Mouse (Mus musculus): ENCODE data around the gene Hprt. TPM values are rescaled to one million over a fixed set of nuclear protein-coding genes. Genes with fewer than 3 reads are reported as not detected.

The Hprt gene
- polyA plus RNA-seq (2012; rRNA removed), result 8.7 and 19.7 TPM in 2 replicates

GRCm38 (mm10) chrX:52987905-52988783 is at the start of gene Hprt:
Gene Hprt (plus strand): TSS chrX:52988137.
- no peak for TF ChIP-seq CTCF (IDR thresholded peaks at IDR 0.05; ENCODE audit: insufficient read depth, low read length)
- peak; percentile 89; the same call in 1 of the 2 replicates for TF ChIP-seq POLR2A (IDR thresholded peaks at IDR 0.05; ENCODE audit: borderline replicate concordance, extremely low read depth, low read depth, low read length)
- peak; percentile 82 for DNase-seq

DNA sequence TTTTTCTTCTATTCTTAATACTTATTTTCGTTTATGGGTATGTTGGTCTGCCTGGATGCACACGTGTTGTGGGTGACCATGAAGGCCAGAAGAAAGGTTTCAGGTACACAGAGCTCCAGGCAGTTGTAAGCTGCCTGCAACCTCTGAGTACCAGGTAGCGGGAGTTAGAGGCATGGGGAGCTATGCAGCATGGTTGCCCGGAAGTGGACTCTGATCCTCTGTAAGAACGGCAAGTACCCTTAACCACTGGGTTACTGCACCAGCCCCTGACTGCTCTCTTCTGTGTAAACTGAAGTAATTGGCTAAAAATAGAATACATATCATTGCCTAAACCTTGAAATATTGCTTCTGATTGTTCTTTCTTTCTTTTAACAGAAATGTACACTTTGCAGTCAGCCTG is 42.4 kb upstream of the Hprt start:
- WGBS, result 84% methylated on average over 5 of the region's 5 CpGs
- Histone ChIP-seq H3K4me1 (ENCODE audit: control insufficient read depth, insufficient read depth, low read length) (no peaks in the 10 kb centered on the region), H3K4me3 (replicated peaks; ENCODE audit: extremely low read depth, low read depth, low read length) (no peak overlapping the region)
- TF ChIP-seq POLR2A (IDR thresholded peaks at IDR 0.05; ENCODE audit: borderline replicate concordance, extremely low read depth, low read depth, low read length), result no peak
- TF ChIP-seq CTCF (IDR thresholded peaks at IDR 0.05; ENCODE audit: insufficient read depth, low read length), result no peak
- DNase-seq, result no peak

More at GRCm38 (mm10) chrX:52987905-52988783, at the start of gene Hprt:
- Histone ChIP-seq H3K4me3 (replicated peaks; ENCODE audit: extremely low read depth, low read depth, low read length) (peak within 1 kb of the TSS; percentile 87), H3K4me1 (ENCODE audit: control insufficient read depth, insufficient read depth, low read length) (peaks cover 3% of the 10 kb centered on the region)
- 20% methylated on average over 72 of the region's 72 CpGs for WGBS

DNA sequence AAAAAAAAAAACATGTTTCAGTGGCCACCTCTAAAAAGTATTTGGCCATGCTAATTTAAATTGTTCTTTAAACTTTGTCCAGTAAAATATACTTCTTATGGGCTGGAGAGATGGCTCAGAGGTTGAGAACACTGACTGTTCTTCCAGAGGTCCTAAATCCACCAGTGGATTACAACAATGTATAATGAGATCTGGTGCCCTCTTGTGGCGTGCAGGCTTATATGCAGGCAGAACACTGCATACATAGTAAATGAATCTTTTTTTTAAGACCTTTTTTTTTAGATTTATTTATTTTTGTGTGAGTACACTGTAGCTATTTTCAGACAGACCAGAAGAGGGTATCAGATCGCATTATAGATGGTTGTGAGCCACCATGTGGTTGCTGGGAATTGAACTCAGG is 38.2 kb upstream of the Hprt start:
- TF ChIP-seq CTCF (IDR thresholded peaks at IDR 0.05; ENCODE audit: insufficient read depth, low read length) (0 out of 2 replicates have a peak, but pooled peaks have one; percentile 7), POLR2A (IDR thresholded peaks at IDR 0.05; ENCODE audit: borderline replicate concordance, extremely low read depth, low read depth, low read length) (no peak)
- DNase-seq, result peak; percentile 6
- no peak overlapping the region for H3K4me3 ChIP-seq (replicated peaks; ENCODE audit: extremely low read depth, low read depth, low read length)
- 46% methylated on average over 2 of the region's 2 CpGs for WGBS
- no peaks in the 10 kb centered on the region for H3K4me1 ChIP-seq (ENCODE audit: control insufficient read depth, insufficient read depth, low read length)

- H3K4me3 ChIP-seq (replicated peaks; ENCODE audit: extremely low read depth, low read depth, low read length), result no peak overlapping the region
- 71% methylated on average over 4 of the region's 4 CpGs for WGBS
- TF ChIP-seq CTCF (IDR thresholded peaks at IDR 0.05; ENCODE audit: insufficient read depth, low read length), result no peak
- no peak for TF ChIP-seq POLR2A (IDR thresholded peaks at IDR 0.05; ENCODE audit: borderline replicate concordance, extremely low read depth, low read depth, low read length)
- H3K4me1 ChIP-seq (ENCODE audit: control insufficient read depth, insufficient read depth, low read length), result no peaks in the 10 kb centered on the region
- DNase-seq, result no peak
Measured at GRCm38 (mm10) chrX:52956942-52957341, 31.0 kb upstream of the Hprt start.

DNA sequence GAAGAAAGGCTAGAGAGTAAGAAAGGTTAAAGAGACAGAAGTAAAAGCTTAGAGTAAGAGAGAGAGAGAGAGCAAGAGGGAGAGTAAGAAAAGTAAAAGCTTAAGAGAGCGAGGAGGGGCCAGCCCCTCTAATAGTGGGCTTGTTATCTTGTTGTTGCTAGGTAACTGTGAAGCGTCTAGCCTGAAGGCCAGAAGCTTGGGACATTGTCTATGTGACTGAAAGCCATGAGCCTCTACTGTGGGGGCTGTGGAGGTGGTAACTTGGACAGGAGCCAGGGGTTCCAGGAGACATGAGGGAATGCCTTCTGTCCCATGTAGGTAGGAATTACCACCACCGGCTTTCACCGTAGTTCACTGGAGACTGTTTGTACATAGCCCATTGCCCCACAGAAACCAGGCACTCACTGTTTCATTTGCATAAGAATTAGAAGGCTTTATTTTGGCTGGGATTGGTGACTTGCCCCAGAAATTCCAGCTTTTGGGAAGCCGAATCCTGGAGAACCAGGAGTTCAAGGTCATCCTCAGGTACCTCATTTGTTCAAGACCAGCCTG is 26.3 kb upstream of the Hprt start:
- DNase-seq, result no peak
- H3K4me1 ChIP-seq (ENCODE audit: control insufficient read depth, insufficient read depth, low read length), result no peaks in the 10 kb centered on the region
- no peak overlapping the region for H3K4me3 ChIP-seq (replicated peaks; ENCODE audit: extremely low read depth, low read depth, low read length)
- 78% methylated on average over 5 of the region's 5 CpGs for WGBS
- TF ChIP-seq CTCF (IDR thresholded peaks at IDR 0.05; ENCODE audit: insufficient read depth, low read length) (no peak), POLR2A (IDR thresholded peaks at IDR 0.05; ENCODE audit: borderline replicate concordance, extremely low read depth, low read depth, low read length) (no peak)

- TF ChIP-seq POLR2A (IDR thresholded peaks at IDR 0.05; ENCODE audit: borderline replicate concordance, extremely low read depth, low read depth, low read length) (no peak), CTCF (IDR thresholded peaks at IDR 0.05; ENCODE audit: insufficient read depth, low read length) (no peak)
- 79% methylated on average over 2 of the region's 2 CpGs for WGBS
- H3K4me1 ChIP-seq (ENCODE audit: control insufficient read depth, insufficient read depth, low read length), result no peaks in the 10 kb centered on the region
- no peak for DNase-seq
- H3K4me3 ChIP-seq (replicated peaks; ENCODE audit: extremely low read depth, low read depth, low read length), result no peak overlapping the region
Measured at GRCm38 (mm10) chrX:52965149-52965548, 22.8 kb upstream of the Hprt start.

GRCm38 (mm10) chrX:52971211-52972006 is 16.5 kb upstream of the Hprt start:
- DNase-seq, result peak; percentile 9
- Histone ChIP-seq H3K4me1 (ENCODE audit: control insufficient read depth, insufficient read depth, low read length) (no peaks in the 10 kb centered on the region), H3K4me3 (replicated peaks; ENCODE audit: extremely low read depth, low read depth, low read length) (no peak overlapping the region)
- no peak for TF ChIP-seq CTCF (IDR thresholded peaks at IDR 0.05; ENCODE audit: insufficient read depth, low read length)
- no peak for TF ChIP-seq POLR2A (IDR thresholded peaks at IDR 0.05; ENCODE audit: borderline replicate concordance, extremely low read depth, low read depth, low read length)
- WGBS, result 23% methylated on average over 3 of the region's 3 CpGs

DNA sequence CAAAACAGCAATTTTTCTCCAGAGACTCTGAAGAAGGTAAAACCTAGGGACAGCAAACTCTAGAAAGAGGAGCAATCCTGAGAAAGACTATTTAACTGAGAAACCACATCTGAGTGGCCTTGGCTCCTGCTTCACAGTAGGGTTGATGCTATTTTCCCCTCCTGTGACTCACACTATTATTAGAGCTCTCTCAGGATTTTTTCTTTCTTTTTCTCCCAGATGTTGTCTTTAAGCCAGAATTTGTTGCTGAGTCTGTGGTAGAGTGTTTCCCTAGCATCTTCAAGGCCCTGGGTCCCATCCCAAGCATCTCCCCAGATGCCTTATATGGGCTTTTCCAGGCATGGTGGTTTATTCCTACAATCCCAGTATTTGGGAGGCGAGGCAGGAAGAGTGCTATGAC is 15.8 kb upstream of the Hprt start:
- no peaks in the 10 kb centered on the region for H3K4me1 ChIP-seq (ENCODE audit: control insufficient read depth, insufficient read depth, low read length)
- WGBS, result 56% methylated on average over 1 of the region's 1 CpGs
- TF ChIP-seq CTCF (IDR thresholded peaks at IDR 0.05; ENCODE audit: insufficient read depth, low read length) (no peak), POLR2A (IDR thresholded peaks at IDR 0.05; ENCODE audit: borderline replicate concordance, extremely low read depth, low read depth, low read length) (no peak)
- H3K4me3 ChIP-seq (replicated peaks; ENCODE audit: extremely low read depth, low read depth, low read length), result no peak overlapping the region
- no peak for DNase-seq

- Histone ChIP-seq H3K4me1 (ENCODE audit: control insufficient read depth, insufficient read depth, low read length) (no peaks in the 10 kb centered on the region), H3K4me3 (replicated peaks; ENCODE audit: extremely low read depth, low read depth, low read length) (no peak overlapping the region)
- no peak for DNase-seq
- TF ChIP-seq CTCF (IDR thresholded peaks at IDR 0.05; ENCODE audit: insufficient read depth, low read length), result no peak
- no peak for TF ChIP-seq POLR2A (IDR thresholded peaks at IDR 0.05; ENCODE audit: borderline replicate concordance, extremely low read depth, low read depth, low read length)
- 90% methylated on average over 1 of the region's 1 CpGs for WGBS
Measured at GRCm38 (mm10) chrX:52972680-52973079, 15.3 kb upstream of the Hprt start.
